Mouse (Mus musculus): ENCODE data around the gene Cubn. TPM values are rescaled to one million over a fixed set of nuclear protein-coding genes. Genes with fewer than 3 reads are reported as not detected.
A peak's percentile ranks its signal among the peaks of the same experiment; 100 is the strongest.

Cubn gene
- total RNA-seq (2017): 0.09 TPM in 1 of 2 replicates, not detected in the other

- ATAC-seq (replicated peaks; ENCODE audit: low read depth, poor library complexity, severe bottlenecking): no peak
Observed at GRCm38 (mm10) chr2:13491734-13492133, at the start of gene Cubn. TSS of gene Cubn (minus strand) at chr2:13491813.

GRCm38 (mm10) chr2:13539860-13540259 is 48.2 kb upstream of the Cubn start:
- 0 out of 2 replicates have a peak, but pooled peaks have one; percentile 15 for ATAC-seq (replicated peaks; ENCODE audit: low read depth, poor library complexity, severe bottlenecking)

- ATAC-seq (replicated peaks; ENCODE audit: low read depth, poor library complexity, severe bottlenecking): no peak; the same call in 1 of the 2 replicates
Observed at GRCm38 (mm10) chr2:13538704-13539377, 47.2 kb upstream of the Cubn start.

GRCm38 (mm10) chr2:13538258-13538657 is 46.6 kb upstream of the Cubn start:
- peak; percentile 67 for ATAC-seq (replicated peaks; ENCODE audit: low read depth, poor library complexity, severe bottlenecking)

DNA sequence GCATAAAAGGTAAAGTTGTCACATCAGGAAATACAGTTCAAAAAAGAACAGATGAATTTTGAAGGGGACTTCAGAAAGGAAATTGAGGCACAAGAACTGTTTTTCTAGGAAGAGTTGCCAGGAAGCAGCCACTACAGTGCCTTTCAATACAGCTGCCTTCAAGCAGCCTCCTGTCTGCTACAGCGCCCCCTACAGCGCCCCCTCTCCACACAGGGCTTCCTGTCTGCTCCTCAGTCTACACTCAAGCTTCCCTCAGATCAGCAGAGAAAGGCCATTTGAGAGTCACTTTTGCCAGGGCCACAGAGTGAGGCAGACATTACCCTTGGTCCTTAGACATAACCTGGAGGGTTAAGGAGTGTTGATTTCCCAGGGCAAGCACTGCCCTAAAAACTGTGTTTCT is 46.1 kb upstream of the Cubn start:
- peak; percentile 46 for ATAC-seq (replicated peaks; ENCODE audit: low read depth, poor library complexity, severe bottlenecking)

DNA sequence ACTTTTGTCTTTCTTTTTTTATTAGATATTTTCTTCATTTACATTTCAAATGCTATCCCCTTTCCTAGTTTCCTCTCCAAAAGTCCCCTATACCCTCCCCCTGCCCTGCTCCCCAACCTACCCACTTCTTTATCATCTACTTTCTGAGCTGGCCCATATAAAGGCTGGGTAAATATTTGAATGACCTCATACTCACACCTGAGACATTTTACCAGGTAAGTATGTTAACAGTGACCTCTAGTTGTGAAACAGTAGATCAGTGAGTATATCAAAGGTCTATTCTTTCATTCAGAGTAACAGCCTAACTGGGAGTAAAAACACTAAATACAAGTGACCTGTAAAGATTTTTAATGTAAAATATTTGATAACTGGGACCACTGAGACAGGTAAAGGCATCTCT is 45.1 kb upstream of the Cubn start:
- ATAC-seq (replicated peaks; ENCODE audit: low read depth, poor library complexity, severe bottlenecking): no peak

GRCm38 (mm10) chr2:13530639-13531038 is 39.0 kb upstream of the Cubn start:
- no peak for ATAC-seq (replicated peaks; ENCODE audit: low read depth, poor library complexity, severe bottlenecking)

GRCm38 (mm10) chr2:13529253-13529933 is 37.8 kb upstream of the Cubn start:
- ATAC-seq (replicated peaks; ENCODE audit: low read depth, poor library complexity, severe bottlenecking): peak; percentile 56

DNA sequence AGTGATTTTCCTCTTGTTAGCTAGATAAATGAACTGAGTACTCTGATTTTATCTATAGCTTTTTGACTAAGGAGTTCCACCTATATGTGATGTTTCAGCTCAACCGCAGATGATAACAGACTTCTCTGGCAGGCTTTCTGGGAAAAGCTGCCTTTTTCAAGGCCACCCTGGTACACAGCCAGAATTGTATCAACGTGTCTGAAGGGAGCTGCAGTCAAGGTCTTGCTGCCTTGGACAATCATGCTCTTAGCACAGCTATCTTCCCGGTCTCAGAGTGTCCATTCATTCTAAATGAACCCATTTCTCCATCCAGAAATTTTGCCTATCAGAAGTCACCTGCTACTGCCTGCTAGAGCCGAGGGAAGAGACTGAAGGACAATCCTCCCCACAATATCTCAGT is 35.9 kb upstream of the Cubn start:
- no peak for ATAC-seq (replicated peaks; ENCODE audit: low read depth, poor library complexity, severe bottlenecking)

- no peak for ATAC-seq (replicated peaks; ENCODE audit: low read depth, poor library complexity, severe bottlenecking)
Observed at GRCm38 (mm10) chr2:13527125-13527524, 35.5 kb upstream of the Cubn start.

- ATAC-seq (replicated peaks; ENCODE audit: low read depth, poor library complexity, severe bottlenecking): no peak
Observed at GRCm38 (mm10) chr2:13526205-13526604, 34.6 kb upstream of the Cubn start.

GRCm38 (mm10) chr2:13523540-13524456 is 32.2 kb upstream of the Cubn start:
- peak; percentile 58 for ATAC-seq (replicated peaks; ENCODE audit: low read depth, poor library complexity, severe bottlenecking)

GRCm38 (mm10) chr2:13522106-13522505 is 30.5 kb upstream of the Cubn start:
- ATAC-seq (replicated peaks; ENCODE audit: low read depth, poor library complexity, severe bottlenecking): no peak

- no peak for ATAC-seq (replicated peaks; ENCODE audit: low read depth, poor library complexity, severe bottlenecking)
Observed at GRCm38 (mm10) chr2:13514949-13515348, 23.3 kb upstream of the Cubn start.

- ATAC-seq (replicated peaks; ENCODE audit: low read depth, poor library complexity, severe bottlenecking): no peak
Observed at GRCm38 (mm10) chr2:13502717-13503116, 11.1 kb upstream of the Cubn start.

GRCm38 (mm10) chr2:13501553-13501952 is 9.9 kb upstream of the Cubn start:
- no peak for ATAC-seq (replicated peaks; ENCODE audit: low read depth, poor library complexity, severe bottlenecking)

DNA sequence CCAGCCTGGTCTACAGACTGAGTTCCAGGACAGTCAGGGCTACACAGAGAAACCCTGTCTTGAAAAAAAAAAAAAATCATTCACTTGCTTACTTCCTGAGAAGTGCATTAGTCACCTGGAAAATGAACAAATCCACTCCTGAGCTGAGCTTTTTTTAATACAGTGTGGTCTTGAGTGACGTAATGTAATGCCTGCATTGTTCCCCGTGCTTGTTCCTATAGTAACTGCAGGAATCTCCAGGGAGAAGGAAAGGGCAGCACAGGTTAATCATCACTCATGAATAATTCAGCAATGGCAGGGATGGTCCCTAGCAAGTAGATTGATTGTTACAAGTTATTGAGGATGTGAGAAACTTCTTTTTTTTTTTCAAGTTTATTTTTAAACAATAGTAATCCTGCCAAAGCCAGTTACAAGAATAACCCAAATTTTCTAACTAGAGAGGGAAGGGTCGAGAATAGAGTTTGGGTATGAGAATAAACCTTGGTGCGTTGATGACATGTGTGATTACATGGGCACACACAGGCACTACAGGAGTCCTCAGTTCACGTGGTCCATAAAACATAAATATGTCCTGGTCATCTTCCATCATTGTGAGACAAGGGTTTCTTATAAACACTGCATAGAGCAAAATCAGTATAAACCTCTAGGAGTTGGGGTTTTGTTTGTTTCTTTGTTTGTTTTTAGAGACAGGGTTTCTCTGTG is 8.8 kb upstream of the Cubn start:
- ATAC-seq (replicated peaks; ENCODE audit: low read depth, poor library complexity, severe bottlenecking): no peak

DNA sequence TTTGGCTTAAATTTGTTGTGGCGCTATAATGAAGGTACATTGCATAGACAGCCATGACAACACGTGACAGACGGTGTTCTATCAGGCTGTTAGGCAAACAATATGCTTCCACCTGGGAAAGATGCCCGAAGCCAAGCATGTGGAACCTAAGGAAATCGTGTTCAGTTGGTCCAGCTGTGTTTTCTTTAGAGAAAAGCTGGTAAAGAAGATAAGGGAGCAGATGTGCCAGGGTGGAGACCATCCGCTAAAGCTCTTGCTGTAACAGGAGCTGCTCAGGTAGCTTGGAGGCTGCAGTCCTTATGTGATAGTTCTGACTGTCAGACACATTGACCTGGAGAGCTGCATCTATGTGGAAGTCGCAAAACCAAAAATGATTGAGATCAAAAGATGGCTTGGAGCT is 7.6 kb upstream of the Cubn start:
- no peak for ATAC-seq (replicated peaks; ENCODE audit: low read depth, poor library complexity, severe bottlenecking)

DNA sequence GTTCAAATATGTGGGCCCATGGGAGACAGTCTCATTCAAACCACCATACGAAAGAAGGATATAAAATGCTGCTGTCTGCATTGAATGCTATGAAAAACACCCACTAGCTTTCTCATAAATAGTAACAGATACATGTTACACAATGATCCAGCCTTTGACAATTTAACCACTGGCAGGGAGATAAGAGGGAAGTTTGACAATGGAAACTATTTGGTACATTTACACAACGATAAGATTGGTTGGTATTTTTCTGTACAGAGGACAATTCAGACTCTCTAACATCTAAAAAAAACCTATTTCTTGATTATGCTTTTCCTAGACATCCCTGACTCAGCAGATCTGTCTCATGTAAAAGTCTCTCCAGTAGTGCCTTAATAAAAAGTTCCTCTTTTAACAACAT is 4.5 kb upstream of the Cubn start:
- ATAC-seq (replicated peaks; ENCODE audit: low read depth, poor library complexity, severe bottlenecking): peak; percentile 76

GRCm38 (mm10) chr2:13492927-13493326 is 1.3 kb upstream of the Cubn start:
- ATAC-seq (replicated peaks; ENCODE audit: low read depth, poor library complexity, severe bottlenecking): no peak

All from common myeloid progenitor, adult 5-6 weeks (primary cell).